ENCODE assay signal across 15 mouse cellular contexts in the genomic region with DNA sequence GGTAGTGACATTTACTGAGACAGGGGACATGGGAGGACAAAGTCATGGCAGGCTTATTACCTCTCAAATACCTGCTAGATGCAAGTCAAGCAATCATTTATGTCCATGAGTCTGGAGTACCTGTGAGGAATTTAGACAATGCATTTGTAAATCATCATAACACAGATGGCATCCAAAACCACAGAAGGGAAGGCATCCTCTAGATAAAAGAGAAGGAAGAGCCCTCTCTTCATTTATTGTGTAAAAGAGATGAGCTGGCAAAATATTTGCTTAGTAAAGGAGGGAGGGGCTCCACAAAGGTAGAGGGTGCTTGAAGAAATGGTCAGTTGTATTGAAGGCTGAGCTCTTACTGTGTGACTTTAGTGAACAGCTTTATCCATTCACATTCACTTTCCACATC.
"Had no signal": no experiment of that assay in that cellular context is flagged by ENCODE, and none has a peak within 500 bp of the region (broad histone marks: within the 10 kb centered on the region; RNA-seq: fewer than 3 reads in every experiment).

No protein-coding gene starts in this region.

- H3K9me3 ChIP-seq: neural tube, embryonic 15.5 days; stomach, embryonic 15.5 days had no signal

- DNase-seq: retina, postnatal 1 day; right cerebral cortex, adult 18-20 months; right cerebral cortex, postnatal 14 days; right cerebral cortex, postnatal 25 days; right cerebral cortex, postnatal 4 days; spleen, adult 18-20 months; thymus, adult 18-20 months; thymus, adult 2 months; thymus, postnatal 14 days; thymus, postnatal 25 days; thymus, postnatal 36 days; thymus, postnatal 4 days had no signal

- H3K4me3 ChIP-seq: neural tube, embryonic 15.5 days; stomach, embryonic 15.5 days had no signal

- H3K27ac ChIP-seq: neural tube, embryonic 15.5 days; stomach, embryonic 15.5 days; stomach, postnatal 0 days had no signal

- H3K4me1 ChIP-seq: neural tube, embryonic 15.5 days; stomach, embryonic 15.5 days had no signal

- H3K9ac ChIP-seq: neural tube, embryonic 15.5 days; stomach, embryonic 15.5 days had no signal

- H3K27me3 ChIP-seq: neural tube, embryonic 15.5 days; stomach, embryonic 15.5 days had no signal

- H3K36me3 ChIP-seq: neural tube, embryonic 15.5 days; stomach, embryonic 15.5 days had no signal

- H3K4me2 ChIP-seq: neural tube, embryonic 15.5 days; stomach, embryonic 15.5 days had no signal
